Mouse (Mus musculus) cerebellum, adult 9-10 months (tissue): ENCODE measurements around the gene Coro7.
"Not testable (repeated sequence)": the region's sequence is repeated elsewhere in the genome, so short reads cannot be mapped to it uniquely, and the experiment has no call there.

ENCODE experiments used
- DNase-seq: peaks from one replicate; pipeline ENCODE4 v3.0.0; 2022

Gene Coro7

GRCm38 (mm10) chr16:4593971-4594813 is 85.4 kb downstream of the Coro7 start, which contains the start of gene Glis2:
TSS of gene Glis2 (plus strand) at chr16:4594713.
- peak; percentile 63 for DNase-seq

DNA sequence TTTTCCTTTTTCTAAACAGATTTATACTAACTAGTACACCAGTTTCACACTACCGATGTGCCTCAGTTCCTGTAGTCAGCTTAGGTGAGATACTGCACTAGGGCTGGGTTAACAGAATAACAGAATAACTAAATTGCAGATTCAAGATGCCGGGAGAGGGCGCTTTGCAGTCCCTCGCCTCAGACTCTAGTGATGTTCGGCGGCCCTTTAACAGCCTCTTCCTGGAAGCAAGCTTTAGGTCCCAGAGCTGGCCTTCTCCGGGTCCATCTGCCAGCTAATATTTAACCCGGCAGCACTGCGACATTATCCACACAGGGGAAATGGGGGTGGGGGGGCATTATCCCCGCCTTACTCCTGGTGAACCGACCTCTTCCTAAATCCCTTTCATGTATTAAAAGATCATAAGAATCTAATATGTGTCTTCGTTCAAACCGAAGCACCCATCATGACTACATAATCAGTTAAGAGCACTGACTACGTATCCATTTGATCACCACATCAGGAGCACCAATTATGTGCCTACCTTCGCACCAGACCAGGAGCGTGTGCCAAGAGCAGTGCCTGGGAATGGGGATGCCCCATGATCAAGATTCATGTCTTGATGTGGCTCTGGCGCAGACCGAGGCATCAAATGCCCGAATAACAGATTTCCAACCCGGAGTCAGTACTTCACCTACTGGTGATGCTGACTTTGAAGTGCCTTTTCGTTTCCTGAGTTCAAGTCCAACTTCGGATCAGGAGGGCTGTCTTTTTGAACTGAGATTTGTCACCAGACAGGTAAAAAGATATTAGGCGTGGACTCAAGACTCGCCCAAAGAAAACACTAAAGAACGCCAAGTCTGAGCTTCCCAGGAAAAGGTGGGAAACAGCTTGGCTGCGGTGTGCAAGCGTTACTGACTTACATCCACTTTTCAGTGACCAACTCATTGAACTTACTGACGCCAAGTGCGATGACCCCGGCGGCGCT is 86.4 kb downstream of the Coro7 start:
- peak; percentile 73 for DNase-seq

DNA sequence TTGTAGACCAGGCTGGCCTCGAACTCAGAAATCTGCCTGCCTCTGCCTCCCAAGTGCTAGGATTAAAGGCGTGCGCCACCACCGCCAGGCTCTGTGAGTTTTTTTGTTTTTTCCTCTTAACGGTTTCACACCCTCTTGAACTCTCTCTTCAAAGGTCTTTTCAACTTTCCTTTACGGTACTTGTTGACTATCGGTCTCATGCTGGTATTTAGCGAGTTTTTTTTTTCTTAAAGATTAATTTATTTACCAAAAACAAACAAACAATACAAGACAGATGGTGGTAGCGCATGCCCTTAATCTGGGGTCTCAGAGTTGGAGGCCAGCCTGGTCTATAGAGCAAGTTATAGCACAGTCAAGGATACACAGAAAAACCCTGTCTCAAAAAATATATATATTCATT is 89.3 kb downstream of the Coro7 start:
- DNase-seq = no peak

- no peak for DNase-seq
Measured at GRCm38 (mm10) chr16:4587516-4588210, 91.9 kb downstream of the Coro7 start.

GRCm38 (mm10) chr16:4586531-4587123 is 93.0 kb downstream of the Coro7 start:
- peak; percentile 93 for DNase-seq

DNA sequence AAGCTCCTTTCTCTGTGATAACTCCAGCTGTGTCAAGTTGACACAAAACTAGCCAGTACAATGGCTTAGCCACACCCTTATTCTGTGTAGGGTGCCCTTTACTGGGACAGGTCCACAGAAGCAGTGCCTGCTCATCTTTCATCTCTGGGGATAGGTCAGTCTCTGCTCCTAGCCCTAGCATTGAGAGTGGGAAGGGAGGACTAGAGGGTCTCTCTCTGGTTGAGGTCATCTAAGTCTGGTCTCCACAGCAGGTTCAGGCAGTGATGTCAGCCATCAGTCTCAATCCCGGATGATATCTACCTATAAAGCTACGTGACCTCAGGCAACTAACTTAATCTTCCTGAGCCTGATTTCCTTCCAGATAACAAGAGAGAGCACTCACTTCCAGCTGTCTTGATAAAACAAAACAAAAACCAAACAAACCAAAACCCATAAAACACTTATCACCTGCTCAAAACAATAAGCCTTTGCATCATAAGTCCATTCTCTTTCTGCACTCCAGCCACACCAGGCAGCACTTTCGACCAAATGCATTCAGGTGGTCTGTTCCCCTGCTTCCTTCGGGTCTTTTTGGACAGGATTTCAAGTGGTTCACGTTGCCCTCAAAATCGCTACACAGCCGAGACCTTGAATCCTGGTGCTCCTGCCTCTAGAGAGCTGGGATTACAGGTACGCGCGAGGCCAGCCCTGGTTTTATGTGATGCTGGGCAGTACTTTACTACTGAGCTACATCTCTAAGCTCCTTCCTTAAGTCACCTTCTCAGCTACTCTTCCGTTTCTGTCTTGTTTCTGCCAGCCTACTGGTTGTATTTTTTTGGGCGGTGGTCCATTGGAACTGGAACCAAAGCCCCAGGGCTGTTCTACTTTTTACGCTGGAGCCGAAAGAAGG is 93.7 kb downstream of the Coro7 start:
- DNase-seq = no peak

DNA sequence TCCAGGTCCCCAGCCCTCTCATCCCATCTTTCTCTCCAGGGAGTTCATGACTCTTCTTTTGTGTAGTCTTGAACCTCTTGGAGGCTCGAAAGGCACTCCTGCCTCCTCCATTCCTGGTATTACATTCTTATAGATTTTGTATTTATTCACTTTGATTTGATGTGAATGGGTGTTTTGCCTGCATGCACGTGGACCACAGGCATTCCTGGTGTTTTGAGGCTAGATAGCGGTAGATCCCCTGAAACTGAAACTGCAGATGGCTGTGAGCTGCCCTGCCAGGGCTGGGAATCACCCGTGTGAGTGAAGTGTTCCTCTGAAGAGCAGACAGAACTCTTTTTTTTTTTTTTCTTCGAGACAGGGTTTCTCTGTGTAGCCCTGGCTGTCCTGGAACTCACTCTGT is 95.1 kb downstream of the Coro7 start:
- no peak for DNase-seq

- no peak for DNase-seq
Measured at GRCm38 (mm10) chr16:4583807-4584206, 95.8 kb downstream of the Coro7 start.

DNA sequence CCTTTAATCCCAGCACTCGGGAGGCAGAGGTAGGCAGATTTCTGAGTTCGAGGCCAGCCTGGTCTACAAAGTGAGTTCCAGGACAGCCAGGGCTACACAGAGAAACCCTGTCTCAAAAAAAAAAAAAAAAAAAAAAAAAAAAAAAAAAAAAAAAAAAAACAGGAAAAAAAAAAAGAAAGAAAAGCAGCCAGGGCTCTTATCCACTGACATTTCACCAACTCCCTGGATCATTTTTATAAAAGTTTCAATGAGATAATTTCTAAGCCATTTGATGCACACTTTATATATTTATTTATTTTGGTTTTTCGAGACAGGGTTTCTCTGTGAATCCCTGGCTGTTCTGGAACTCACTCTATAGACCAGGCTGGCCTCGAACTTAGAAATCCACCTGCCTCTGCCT is 98.4 kb downstream of the Coro7 start:
- DNase-seq = not testable (repeated sequence)

- DNase-seq = no peak
Measured at GRCm38 (mm10) chr16:4578630-4579029, 100.9 kb downstream of the Coro7 start.

- no peak for DNase-seq
Measured at GRCm38 (mm10) chr16:4576873-4577272, 102.7 kb downstream of the Coro7 start.
